Mouse (Mus musculus) bone marrow macrophage, adult 2 months (primary cell): ENCODE data around the gene Zc3h12c. TPM values are rescaled to one million over a fixed set of nuclear protein-coding genes. Genes with fewer than 3 reads are reported as not detected.
"Not testable (repeated sequence)": the region's sequence is repeated elsewhere in the genome, so short reads cannot be mapped to it uniquely, and the experiment has no call there.

Experiments
- H3K27ac ChIP-seq: 2 replicates; pipeline ENCODE4 v1.5.1; 2012; ENCODE audit warnings: low read depth, low read length; ENCODE audit not compliant: insufficient read depth
- H3K4me1 ChIP-seq: 2 replicates; pipeline ENCODE4 v1.6.1; 2012; ENCODE audit warnings: low read length; ENCODE audit not compliant: control insufficient read depth, insufficient read depth
- H3K4me3 ChIP-seq: 2 replicates; pipeline ENCODE4 v1.5.1; 2012; ENCODE audit warnings: mild to moderate bottlenecking, low read length, moderate library complexity; ENCODE audit not compliant: insufficient read depth
- CTCF ChIP-seq: IDR thresholded peaks from 2 replicates; pipeline ENCODE4 v1.5.1; 2012; ENCODE audit warnings: low read depth, mild to moderate bottlenecking, low read length, moderate library complexity
- POLR2A ChIP-seq: IDR thresholded peaks from 2 replicates; pipeline ENCODE4 v1.6.1; 2012; ENCODE audit warnings: mild to moderate bottlenecking, low read depth, low read length, borderline replicate concordance
- polyA plus RNA-seq: library from polyadenylated mRNA; stranded (reverse); fragments of >200 nt; gene quantifications from 2 replicates; pipeline ENCODE4 v1.2.4, GENCODE M21; 2012; ENCODE audit not compliant: missing spikeins, insufficient read depth, insufficient read length

Gene Zc3h12c
- polyA plus RNA-seq, 1 experiment = 10.8 TPM

- TF ChIP-seq POLR2A (no peak), CTCF (no peak)
- Histone ChIP-seq H3K27ac (no peak overlapping the region), H3K4me3 (no peak overlapping the region), H3K4me1 (peaks cover 28% of the 10 kb centered on the region)
These were observed 75.3 kb downstream of the Zc3h12c start for GRCm38 (mm10) chr9:52093108-52093507.

- no peak for TF ChIP-seq POLR2A
- no peak for TF ChIP-seq CTCF
- no peak overlapping the region for H3K27ac ChIP-seq
- no peak overlapping the region for H3K4me3 ChIP-seq
- peaks cover 26% of the 10 kb centered on the region for H3K4me1 ChIP-seq
These were observed 76.1 kb downstream of the Zc3h12c start for GRCm38 (mm10) chr9:52092311-52092710.

GRCm38 (mm10) chr9:52091752-52092151 lies 76.6 kb downstream of the Zc3h12c start:
- no peak overlapping the region for H3K27ac ChIP-seq
- H3K4me3 ChIP-seq = no peak overlapping the region
- H3K4me1 ChIP-seq = peaks cover 24% of the 10 kb centered on the region
- TF ChIP-seq CTCF (no peak), POLR2A (no peak)

- Histone ChIP-seq H3K27ac (0 out of 2 replicates have a peak overlapping the region, but pooled peaks have one; percentile 13), H3K4me3 (no peak overlapping the region), H3K4me1 (peaks cover 6% of the 10 kb centered on the region)
- no peak for TF ChIP-seq CTCF
- no peak for TF ChIP-seq POLR2A
These were observed 86.0 kb downstream of the Zc3h12c start for GRCm38 (mm10) chr9:52082414-52082813.

GRCm38 (mm10) chr9:52081979-52082378 lies 86.4 kb downstream of the Zc3h12c start:
- TF ChIP-seq POLR2A (no peak), CTCF (no peak)
- Histone ChIP-seq H3K4me1 (peaks cover 8% of the 10 kb centered on the region), H3K27ac (no peak overlapping the region), H3K4me3 (no peak overlapping the region)

- Histone ChIP-seq H3K27ac (no peak overlapping the region), H3K4me1 (peaks cover 8% of the 10 kb centered on the region), H3K4me3 (no peak overlapping the region)
- no peak for TF ChIP-seq CTCF
- TF ChIP-seq POLR2A = no peak
These were observed 90.7 kb downstream of the Zc3h12c start for GRCm38 (mm10) chr9:52077692-52078091.

- Histone ChIP-seq H3K4me1 (peaks cover 2% of the 10 kb centered on the region), H3K27ac (no peak overlapping the region), H3K4me3 (no peak overlapping the region)
- TF ChIP-seq POLR2A = no peak
- no peak for TF ChIP-seq CTCF
These were observed 92.3 kb downstream of the Zc3h12c start for GRCm38 (mm10) chr9:52076089-52076488.

- H3K27ac ChIP-seq = no peak overlapping the region
- peaks cover 1% of the 10 kb centered on the region for H3K4me1 ChIP-seq
- no peak overlapping the region for H3K4me3 ChIP-seq
- TF ChIP-seq CTCF (no peak), POLR2A (no peak)
These were observed 96.2 kb downstream of the Zc3h12c start for GRCm38 (mm10) chr9:52072202-52072601.

GRCm38 (mm10) chr9:52071352-52071751 lies 97.0 kb downstream of the Zc3h12c start:
- not testable (repeated sequence) for H3K4me1 ChIP-seq, H3K27ac ChIP-seq, H3K4me3 ChIP-seq

- no peak overlapping the region for H3K4me3 ChIP-seq
- H3K27ac ChIP-seq = no peak overlapping the region
- TF ChIP-seq POLR2A (no peak), CTCF (no peak)
- H3K4me1 ChIP-seq = no peaks in the 10 kb centered on the region
These were observed 98.3 kb downstream of the Zc3h12c start for GRCm38 (mm10) chr9:52070052-52070451.

Other genes starting within 250 kb of the Zc3h12c start
- 11.7 and 16.3 TPM in 2 replicates for gene Fdx1, start 205.0 kb downstream of the Zc3h12c start, polyA plus RNA-seq
- 51.3 and 51.7 TPM in 2 replicates for gene Rdx, start 121.4 kb downstream of the Zc3h12c start, polyA plus RNA-seq